Mouse (Mus musculus): Measurements from ENCODE around the gene Zc4h2. TPM values are rescaled to one million over a fixed set of nuclear protein-coding genes. Genes with fewer than 3 reads are reported as not detected.

Gene Zc4h2
- total RNA-seq (2021) = 10 to 100 TPM; 19.0 to 22.4 TPM

DNA sequence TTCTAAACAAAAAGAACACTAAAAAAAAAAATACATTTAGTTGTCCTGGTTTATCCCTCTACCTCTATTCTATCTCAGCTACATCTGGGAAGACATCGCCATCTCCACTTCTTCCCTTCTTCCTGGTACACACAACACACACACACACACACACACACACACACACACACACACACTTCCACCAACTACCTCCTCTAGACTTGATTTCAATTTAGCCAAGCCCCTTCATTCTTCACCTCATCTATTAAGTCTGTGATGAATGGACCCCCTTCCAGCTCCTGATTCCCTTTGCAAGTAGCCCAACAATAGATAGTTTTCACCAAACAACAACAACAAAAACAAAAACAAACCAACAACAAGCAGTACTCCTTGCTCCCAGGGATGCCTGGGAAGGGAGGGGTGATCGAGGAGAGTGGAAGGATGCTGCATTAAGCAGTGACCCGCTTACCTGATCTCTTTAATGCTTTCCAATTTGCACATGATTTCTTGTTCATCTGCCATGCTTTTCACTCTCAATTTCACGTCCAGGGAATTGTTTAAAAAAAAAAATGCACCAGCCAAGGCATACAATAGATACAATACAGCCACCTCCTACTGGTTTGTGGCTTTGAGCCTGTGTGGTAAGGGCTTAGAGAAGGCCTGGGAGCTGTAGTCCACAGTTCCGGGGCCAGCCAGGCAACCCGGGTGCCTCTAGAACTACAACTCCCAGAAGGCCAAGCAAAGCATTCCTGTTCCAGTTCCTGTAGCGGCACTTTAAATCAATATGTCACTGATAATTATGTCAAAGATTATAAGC, at the start of gene Zc4h2:
Zc4h2 (minus strand) TSS at position 706 of the 796 bp plus-strand sequence.
- peak; percentile 16 to 44 for DNase-seq (ENCODE audit: extremely low spot score in 1 of 2, low spot score in 1 of 2)

- DNase-seq (ENCODE audit: extremely low spot score in 1 of 2, low spot score in 1 of 2) = no peak
Observed at GRCm38 (mm10) chrX:95687119-95687518, 28.8 kb upstream of the Zc4h2 start.

DNA sequence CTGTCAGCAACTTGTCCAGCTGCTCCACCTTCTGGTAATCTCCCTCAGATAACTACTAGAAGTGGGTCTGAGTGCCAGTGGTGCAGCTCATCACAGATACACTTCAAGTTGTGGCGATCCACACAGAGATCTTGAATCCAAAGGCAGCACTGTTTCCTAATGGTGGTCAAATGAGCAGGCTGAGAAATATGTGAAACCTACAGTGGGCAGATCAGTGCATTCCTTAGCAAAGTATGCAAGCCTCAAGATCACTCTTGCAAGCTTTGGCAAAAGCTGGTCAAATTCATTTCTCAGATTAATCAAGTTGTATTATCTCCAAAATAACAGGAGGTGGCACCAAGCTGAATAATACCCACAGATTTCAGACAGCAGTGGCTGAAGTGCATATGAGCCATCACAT, 23.9 kb upstream of the Zc4h2 start:
- no peak for DNase-seq (ENCODE audit: extremely low spot score in 1 of 2, low spot score in 1 of 2)

GRCm38 (mm10) chrX:95658600-95659084, 333 bp upstream of the Zc4h2 start:
- peak in 1 of 2 experiments; percentile 9 for DNase-seq (ENCODE audit: extremely low spot score in 1 of 2, low spot score in 1 of 2)

DNA sequence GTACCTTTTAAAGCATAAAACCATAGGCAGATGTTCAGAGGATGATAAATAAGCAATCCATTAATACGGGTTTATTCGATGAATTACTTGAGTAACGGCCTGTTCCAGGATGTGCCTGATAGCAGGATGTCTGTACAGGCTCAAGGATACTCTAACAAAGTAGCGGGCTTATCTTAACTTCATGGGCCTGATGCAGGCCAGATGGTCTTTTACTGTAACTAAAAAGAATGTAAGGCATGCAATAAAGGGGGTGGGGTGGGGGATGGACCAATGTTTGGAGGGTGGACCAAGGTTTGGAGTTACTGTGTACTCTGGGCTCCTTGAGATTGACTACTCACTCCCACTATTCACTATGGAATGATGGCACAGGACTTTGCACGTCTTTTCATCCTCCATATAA, 57.7 kb downstream of the Zc4h2 start:
- DNase-seq (ENCODE audit: extremely low spot score in 1 of 2, low spot score in 1 of 2) = no peak

Other genes with a start within 250 kb of the Zc4h2 start
- gene Amer1, start 213.6 kb downstream of the Zc4h2 start, total RNA-seq (2021) = 1 to 10 TPM; 5.6 to 6.3 TPM
- gene Asb12, start 100.5 kb downstream of the Zc4h2 start, total RNA-seq (2021) = not detected
- not detected for gene Pfn5, start 100.4 kb downstream of the Zc4h2 start, total RNA-seq (2021)
- 10 to 100 TPM; 37.2 to 41.6 TPM for gene Zc3h12b, start 53.2 kb upstream of the Zc4h2 start, total RNA-seq (2021)

Measured in layer of hippocampus, postnatal 25 days (tissue).